Mouse (Mus musculus) kidney, embryonic 14.5 days (tissue): Measurements from ENCODE around the gene Pkhd1. TPM values are rescaled to one million over a fixed set of nuclear protein-coding genes. Genes with fewer than 3 reads are reported as not detected.

ENCODE experiments used
- ATAC-seq: fragments of 200-750 bp; cut with Nextera tagmentation; 2 replicates; pipeline ENCODE4 v1.8.0; 2017; ENCODE audit warnings: moderate number of reproducible peaks, mild to moderate bottlenecking, moderate TSS enrichment, moderate library complexity; ENCODE audit not compliant: low FRiP score, low TSS enrichment
- H3K27ac ChIP-seq: fragments of 300-500 bp; sonication (generic); 2 replicates; pipeline ENCODE4 v1.5.1; 2014; ENCODE audit warnings: low read depth, mild to moderate bottlenecking, low read length, moderate library complexity, mixed read lengths
- H3K27me3 ChIP-seq: fragments of 300-500 bp; sonication (generic); 2 replicates; pipeline ENCODE4 v1.6.1; 2014; ENCODE audit warnings: mild to moderate bottlenecking, low read length; ENCODE audit not compliant: control insufficient read depth, insufficient read depth
- H3K36me3 ChIP-seq: fragments of 300-500 bp; sonication (generic); 2 replicates; pipeline ENCODE4 v1.6.1; 2014; ENCODE audit warnings: low read length, mixed read lengths; ENCODE audit not compliant: control insufficient read depth, insufficient read depth
- H3K4me1 ChIP-seq: fragments of 300-500 bp; sonication (generic); 2 replicates; pipeline ENCODE4 v1.6.1; 2014; ENCODE audit warnings: low read length, mixed read lengths; ENCODE audit not compliant: control insufficient read depth, insufficient read depth
- H3K4me2 ChIP-seq: fragments of 300-500 bp; sonication (generic); replicated peaks from 2 replicates; pipeline ENCODE4 v1.6.1; 2014; ENCODE audit warnings: low read depth, mild to moderate bottlenecking, low read length
- H3K4me3 ChIP-seq: fragments of 300-500 bp; sonication (generic); 2 replicates; pipeline ENCODE4 v1.5.1; 2014; ENCODE audit warnings: mild to moderate bottlenecking, low read length
- H3K9ac ChIP-seq: fragments of 300-500 bp; sonication (generic); 2 replicates; pipeline ENCODE4 v1.6.1; 2014; ENCODE audit warnings: low read depth, mild to moderate bottlenecking, low read length, moderate library complexity
- H3K9me3 ChIP-seq: fragments of 300-500 bp; sonication (generic); 2 replicates; pipeline ENCODE4 v1.6.1; 2016; ENCODE audit warnings: low read length; ENCODE audit not compliant: control insufficient read depth
- whole genome bisulfite sequencing: fragments of 180-500 bp; shearing (Covaris S2); extraction: QIAGEN DNeasy Blood & Tissue Kit; methylation state at CpG from one replicate; pipeline ENCODE4 v1.1.7; 2014; 5-methylcytosine and 5-hydroxymethylcytosine counted together
- polyA plus RNA-seq: library from polyadenylated mRNA; unstranded; fragments of >200 nt; fragmentation: Nextera tagmentation; extraction: Ambion mirVana; gene quantifications from 2 replicates; pipeline ENCODE4 v1.2.1, GENCODE M21; 2014

The Pkhd1 gene
- polyA plus RNA-seq, 1 experiment from 2014 or later: 5.0 TPM

DNA sequence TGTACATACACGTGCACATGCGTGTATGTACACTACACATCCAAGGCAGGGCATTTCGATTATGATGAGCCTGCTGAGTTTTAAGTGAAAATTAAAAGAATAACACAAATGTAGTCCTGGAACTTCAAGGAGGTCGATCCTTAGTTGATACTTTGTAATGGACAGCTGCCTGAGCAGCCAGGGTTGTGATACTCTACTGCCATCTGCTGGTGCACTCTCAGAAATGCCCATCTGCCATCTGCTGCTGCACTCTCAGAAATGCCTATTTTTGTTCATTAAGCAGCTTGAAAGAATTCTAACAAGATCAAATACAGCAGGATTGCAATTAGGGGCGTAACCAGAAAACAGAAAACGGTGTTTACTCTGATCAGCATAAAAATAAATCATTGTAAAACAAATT, 63.5 kb downstream of the Pkhd1 start:
- no peak for ATAC-seq
- Histone ChIP-seq H3K27me3 (no peaks in the 10 kb centered on the region), H3K4me3 (no peak overlapping the region), H3K9ac (no peak overlapping the region), H3K36me3 (no peaks in the 10 kb centered on the region), H3K27ac (no peak overlapping the region), H3K9me3 (no peaks in the 10 kb centered on the region), H3K4me2 (no peak overlapping the region), H3K4me1 (no peaks in the 10 kb centered on the region)
- WGBS: 29% methylated on average over 6 of the region's 6 CpGs

DNA sequence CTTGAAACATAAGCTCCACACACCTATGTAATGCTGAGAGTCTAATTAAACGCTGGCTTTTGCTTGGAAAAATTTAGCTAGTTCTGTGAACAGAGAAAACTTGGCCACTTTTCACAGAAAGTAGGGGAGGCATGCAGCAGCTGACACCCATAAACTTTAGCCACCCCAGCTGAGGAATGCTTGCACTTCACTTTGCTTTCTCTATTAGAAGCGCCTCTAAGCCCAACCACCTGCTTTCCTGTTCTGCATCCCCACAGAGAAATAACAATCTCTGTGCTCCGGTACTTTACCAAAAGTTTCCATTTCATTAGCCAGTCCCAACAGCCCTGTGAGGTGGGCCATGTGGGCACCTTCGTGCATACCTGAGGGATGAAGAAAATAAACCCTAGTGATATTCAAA, 66.5 kb downstream of the Pkhd1 start:
- no peak overlapping the region for H3K4me3 ChIP-seq
- H3K27me3 ChIP-seq: no peaks in the 10 kb centered on the region
- no peak overlapping the region for H3K4me2 ChIP-seq
- H3K9me3 ChIP-seq: no peaks in the 10 kb centered on the region
- no peak overlapping the region for H3K9ac ChIP-seq
- no peak overlapping the region for H3K27ac ChIP-seq
- WGBS: 76% methylated on average over 4 of the region's 4 CpGs
- H3K36me3 ChIP-seq: no peaks in the 10 kb centered on the region
- ATAC-seq: no peak
- H3K4me1 ChIP-seq: no peaks in the 10 kb centered on the region

DNA sequence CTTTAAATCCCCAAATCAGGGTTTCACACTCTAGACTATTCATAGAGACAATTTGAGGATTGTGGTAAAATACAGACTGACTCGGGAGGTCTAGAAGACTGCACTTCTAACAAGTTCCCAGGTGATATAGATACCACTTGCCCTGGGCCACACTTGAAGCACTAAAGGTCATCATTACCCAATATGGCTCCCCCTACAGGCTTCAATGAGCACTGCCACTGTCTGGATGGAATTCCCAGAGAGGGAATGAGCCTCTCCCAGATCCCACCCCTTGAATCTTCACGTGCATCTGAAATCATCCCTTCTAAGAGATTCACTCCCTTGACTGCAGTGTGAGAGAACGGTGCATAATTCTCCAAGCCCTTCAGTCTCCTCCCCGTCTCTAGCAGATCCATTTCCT, 73.3 kb downstream of the Pkhd1 start:
- WGBS: 61% methylated on average over 4 of the region's 4 CpGs
- Histone ChIP-seq H3K36me3 (no peaks in the 10 kb centered on the region), H3K9ac (no peak overlapping the region), H3K27ac (no peak overlapping the region), H3K4me1 (no peaks in the 10 kb centered on the region), H3K9me3 (no peaks in the 10 kb centered on the region), H3K4me3 (no peak overlapping the region), H3K4me2 (no peak overlapping the region), H3K27me3 (no peaks in the 10 kb centered on the region)
- ATAC-seq: no peak

DNA sequence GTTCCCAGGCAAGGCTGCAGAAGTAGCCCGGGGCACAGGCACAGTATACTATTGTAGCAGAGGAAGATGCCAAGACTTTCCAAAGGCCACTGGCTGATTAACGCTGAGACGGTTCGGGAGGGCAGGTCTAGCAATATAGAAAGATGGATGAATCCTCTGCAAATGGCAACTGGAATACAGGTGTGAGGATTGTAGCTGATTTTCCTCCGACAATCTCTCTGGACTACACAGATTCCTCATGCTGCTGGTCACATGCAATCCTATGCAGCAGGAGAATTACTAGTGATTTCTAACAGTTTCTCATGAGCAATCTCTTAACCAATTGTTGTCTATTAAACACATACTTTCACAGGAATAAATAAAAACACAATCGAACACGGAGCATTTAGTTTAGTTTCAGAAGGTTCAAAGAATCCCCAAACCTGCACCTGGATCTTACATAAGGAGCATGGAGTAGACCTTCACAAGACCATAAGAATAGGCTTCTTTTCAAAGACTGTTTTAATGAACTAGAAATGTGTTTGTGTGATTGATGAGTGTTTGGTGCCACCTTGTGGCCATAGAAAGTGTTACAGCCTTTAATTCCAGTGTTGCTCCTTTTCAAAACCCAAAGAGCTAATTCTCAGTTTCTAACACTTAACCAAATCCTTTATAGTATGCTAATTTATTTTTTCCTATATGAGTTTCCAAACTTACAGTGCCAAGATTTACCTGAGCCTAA, 104.3 kb downstream of the Pkhd1 start:
- 78% methylated on average over 7 of the region's 7 CpGs for WGBS
- Histone ChIP-seq H3K36me3 (no peaks in the 10 kb centered on the region), H3K9me3 (no peaks in the 10 kb centered on the region), H3K27me3 (no peaks in the 10 kb centered on the region), H3K4me3 (no peak overlapping the region), H3K4me1 (no peaks in the 10 kb centered on the region), H3K27ac (no peak overlapping the region), H3K9ac (no peak overlapping the region), H3K4me2 (no peak overlapping the region)
- ATAC-seq: 0 out of 2 replicates have a peak, but pooled peaks have one; percentile 46

DNA sequence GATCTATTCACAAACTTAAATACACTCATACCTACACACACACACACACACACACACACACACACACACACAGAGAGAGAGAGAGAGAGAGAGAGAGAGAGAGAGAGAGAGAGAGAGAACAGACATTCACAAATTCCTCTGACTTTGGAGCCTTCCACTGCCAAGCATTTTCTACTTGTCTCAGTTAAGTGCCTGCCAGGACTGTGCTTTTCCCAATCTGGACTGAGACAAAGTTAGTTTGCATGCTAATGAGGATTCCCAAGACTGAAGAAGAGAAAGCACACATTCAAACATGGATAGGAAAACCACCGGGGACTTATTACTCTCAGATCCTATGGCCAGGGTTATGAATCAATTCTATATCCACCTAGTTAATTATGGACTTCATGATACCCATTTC, 118.9 kb downstream of the Pkhd1 start:
- no peak overlapping the region for H3K27ac ChIP-seq
- H3K9ac ChIP-seq: no peak overlapping the region
- no peaks in the 10 kb centered on the region for H3K27me3 ChIP-seq
- H3K4me1 ChIP-seq: no peaks in the 10 kb centered on the region
- no peaks in the 10 kb centered on the region for H3K9me3 ChIP-seq
- no peaks in the 10 kb centered on the region for H3K36me3 ChIP-seq
- 76% methylated on average over 1 of the region's 1 CpGs for WGBS
- no peak overlapping the region for H3K4me2 ChIP-seq
- no peak for ATAC-seq
- H3K4me3 ChIP-seq: no peak overlapping the region

DNA sequence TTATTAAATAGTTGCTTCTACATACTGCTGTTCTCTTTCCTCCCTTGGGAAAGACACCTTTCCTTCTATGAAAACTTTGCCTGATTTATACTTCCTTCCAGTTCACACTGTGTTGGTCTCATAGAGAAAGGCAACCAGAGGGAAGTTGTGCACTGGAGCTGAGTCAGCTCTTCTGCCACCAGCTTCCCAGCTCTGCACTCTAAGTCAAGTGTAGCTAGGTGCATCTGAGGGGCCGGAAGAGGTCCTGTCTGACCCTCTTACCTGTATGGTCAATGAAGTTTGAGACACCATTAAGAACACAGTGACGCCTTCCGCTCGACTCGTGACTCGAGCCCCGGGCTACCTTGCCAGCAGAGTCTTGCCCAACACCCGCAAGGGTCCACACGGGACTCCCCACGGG, 131.8 kb downstream of the Pkhd1 start:
- H3K4me3 ChIP-seq: no peak overlapping the region
- no peaks in the 10 kb centered on the region for H3K9me3 ChIP-seq
- no peaks in the 10 kb centered on the region for H3K36me3 ChIP-seq
- H3K27me3 ChIP-seq: no peaks in the 10 kb centered on the region
- no peaks in the 10 kb centered on the region for H3K4me1 ChIP-seq
- no peak overlapping the region for H3K27ac ChIP-seq
- 96% methylated on average over 8 of the region's 10 CpGs for WGBS
- no peak overlapping the region for H3K9ac ChIP-seq
- no peak overlapping the region for H3K4me2 ChIP-seq
- no peak for ATAC-seq

DNA sequence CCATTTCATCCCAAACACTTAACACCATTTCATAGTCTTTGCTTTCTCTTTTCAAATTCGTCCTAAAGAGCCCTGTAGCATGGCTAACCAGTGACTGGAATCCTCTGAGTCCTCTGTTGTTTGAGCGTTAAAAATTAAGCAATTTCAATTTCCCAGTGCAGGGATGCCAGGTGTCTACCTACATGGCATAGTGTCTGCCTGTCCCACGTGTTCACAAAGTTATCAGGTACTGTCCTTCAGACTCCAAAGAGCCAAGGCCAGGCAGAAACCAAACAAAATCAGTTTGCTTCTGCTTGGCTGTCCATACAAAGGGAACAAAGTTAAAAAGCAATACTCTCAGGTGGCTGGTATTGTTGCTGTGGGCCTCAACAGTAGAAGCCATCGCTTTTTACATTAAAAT, 136.0 kb downstream of the Pkhd1 start:
- Histone ChIP-seq H3K4me2 (no peak overlapping the region), H3K27ac (no peak overlapping the region), H3K9me3 (no peaks in the 10 kb centered on the region), H3K4me1 (no peaks in the 10 kb centered on the region), H3K4me3 (no peak overlapping the region), H3K9ac (no peak overlapping the region), H3K27me3 (no peaks in the 10 kb centered on the region), H3K36me3 (no peaks in the 10 kb centered on the region)
- 76% methylated on average over 4 of the region's 4 CpGs for WGBS
- ATAC-seq: no peak

DNA sequence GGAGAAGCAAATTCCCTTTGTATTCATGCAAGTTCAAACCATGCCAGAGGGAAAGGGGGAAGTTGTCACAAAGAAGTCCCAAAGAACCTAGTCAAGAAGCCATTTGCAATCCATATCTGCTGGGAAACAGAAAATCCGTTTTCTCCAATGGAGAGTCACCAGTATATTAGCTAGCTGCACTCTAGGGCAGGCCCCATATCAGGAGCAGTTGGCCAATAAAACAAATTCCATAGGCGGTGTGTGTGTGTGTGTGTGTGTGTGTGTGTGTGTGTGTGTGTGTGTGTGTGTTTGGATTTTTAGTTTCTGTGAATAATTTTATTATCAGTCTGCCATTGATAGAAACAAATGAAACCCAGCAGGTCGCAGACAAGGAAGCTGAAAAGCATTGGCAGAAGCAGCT, 139.2 kb downstream of the Pkhd1 start:
- no peak for ATAC-seq
- Histone ChIP-seq H3K27me3 (no peaks in the 10 kb centered on the region), H3K4me3 (no peak overlapping the region), H3K9me3 (no peaks in the 10 kb centered on the region), H3K36me3 (no peaks in the 10 kb centered on the region), H3K4me1 (no peaks in the 10 kb centered on the region), H3K9ac (no peak overlapping the region), H3K27ac (no peak overlapping the region), H3K4me2 (no peak overlapping the region)
- 72% methylated on average over 3 of the region's 3 CpGs for WGBS

DNA sequence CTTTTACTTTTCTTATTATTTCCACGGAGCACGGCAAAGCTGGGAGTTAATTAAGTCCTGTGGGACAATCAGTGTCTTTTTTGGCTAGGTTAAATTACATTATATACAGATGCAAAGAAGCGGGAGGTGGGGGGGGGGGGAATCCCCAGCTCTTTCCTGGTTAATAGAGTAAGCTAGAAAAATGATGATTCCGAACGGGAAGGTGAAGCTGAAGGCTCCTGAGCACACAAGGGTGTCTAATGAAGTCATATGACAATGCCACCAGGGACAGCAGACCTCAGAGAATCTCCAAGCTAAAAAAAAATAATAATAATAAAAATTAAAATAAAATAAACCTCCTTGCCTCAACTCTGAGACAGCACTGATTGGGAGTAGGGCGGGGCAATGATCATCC, 139.6 kb downstream of the Pkhd1 start:
- peak; percentile 28; the same call in 1 of the 2 replicates for ATAC-seq
- H3K27ac ChIP-seq: no peak overlapping the region
- H3K4me1 ChIP-seq: no peaks in the 10 kb centered on the region
- no peaks in the 10 kb centered on the region for H3K9me3 ChIP-seq
- no peaks in the 10 kb centered on the region for H3K27me3 ChIP-seq
- H3K36me3 ChIP-seq: no peaks in the 10 kb centered on the region
- H3K9ac ChIP-seq: no peak overlapping the region
- WGBS: 29% methylated on average over 6 of the region's 6 CpGs
- H3K4me2 ChIP-seq: peak overlapping the region; percentile 49
- H3K4me3 ChIP-seq: peak overlapping the region; percentile 30
